Mouse (Mus musculus) left cerebral cortex, adult 8-10 months (tissue): ENCODE results near the gene Cdk17. TPM values are rescaled to one million over a fixed set of nuclear protein-coding genes. Genes with fewer than 3 reads are reported as not detected.

ENCODE experiments used
- DNase-seq, 2 experiments: peaks; one replicate each; pipeline ENCODE4 v3.0.0; 2022; ENCODE audit warnings: low spot score in 2 of 2
- total RNA-seq, 4 experiments: library from RNA; stranded (reverse); gene quantifications; 2 replicates each; pipeline ENCODE4 v1.2.4; 2022

The Cdk17 gene
- total RNA-seq, 4 experiments from 2014 or later = 212 to 264 (median 240) TPM

DNA sequence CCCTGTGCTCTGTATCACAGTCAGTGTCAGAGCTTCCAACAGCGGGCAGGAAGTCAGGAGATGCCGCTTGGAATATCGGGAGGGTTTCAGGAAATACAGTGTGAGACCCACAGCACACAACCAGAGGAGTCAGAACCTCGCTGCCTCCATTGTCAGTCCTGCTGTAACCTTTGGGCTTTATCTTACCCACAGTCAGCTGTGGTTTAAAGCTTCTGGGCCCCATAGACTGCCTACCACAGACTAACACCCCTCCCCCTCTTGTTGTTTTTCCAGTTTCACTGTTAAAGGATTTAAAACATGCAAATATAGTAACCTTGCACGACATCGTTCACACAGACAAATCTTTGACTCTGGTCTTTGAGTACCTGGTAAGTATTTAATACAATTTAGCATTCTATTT, 65.1 kb downstream of the Cdk17 start:
- no peak for DNase-seq

DNA sequence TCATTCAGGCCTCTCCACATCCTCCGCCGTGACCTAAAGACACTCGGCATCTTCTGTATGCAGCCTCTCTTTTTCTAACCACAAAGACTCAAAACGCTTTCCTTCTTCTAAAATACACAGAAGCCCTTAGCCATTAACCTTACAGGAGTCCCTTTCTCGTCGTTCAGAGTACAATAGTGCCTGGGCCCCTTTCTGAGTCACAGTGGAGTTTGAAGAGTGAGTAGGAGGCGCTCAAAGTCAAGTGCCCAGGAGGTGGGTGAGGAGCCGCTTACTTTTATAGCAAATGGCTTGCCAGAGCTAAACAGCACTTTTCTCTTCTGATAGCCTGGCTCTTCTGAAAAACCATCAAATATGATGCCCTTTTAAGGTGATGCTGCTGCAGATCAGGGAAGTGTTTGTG, 67.2 kb downstream of the Cdk17 start:
- no peak for DNase-seq

DNA sequence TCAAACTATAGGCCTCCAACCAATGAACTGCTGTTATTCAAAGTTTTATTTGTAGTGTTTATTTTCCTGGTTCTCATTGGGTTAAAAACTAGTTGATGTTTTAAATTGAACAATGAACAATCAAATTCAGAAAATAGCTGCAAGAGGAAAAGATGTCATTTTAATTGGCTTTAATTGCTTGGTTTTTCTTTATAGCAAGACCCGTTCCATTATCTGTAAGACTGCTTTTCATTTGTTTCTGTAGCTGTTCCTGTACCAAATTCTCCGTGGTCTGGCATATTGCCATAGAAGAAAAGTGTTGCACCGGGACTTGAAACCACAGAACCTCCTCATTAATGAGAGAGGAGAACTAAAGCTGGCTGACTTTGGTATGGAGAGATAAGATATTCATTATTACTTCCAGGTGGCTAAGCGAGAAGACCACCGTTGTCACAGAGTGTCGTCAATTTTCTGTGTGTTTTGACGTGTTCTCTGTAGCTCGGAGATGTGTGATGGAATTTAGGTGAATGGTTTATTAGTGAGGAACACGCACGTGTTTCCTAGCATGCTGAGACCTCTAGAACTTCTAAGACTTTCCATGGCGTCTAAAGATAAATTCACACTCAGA, 67.8 kb downstream of the Cdk17 start:
- DNase-seq = no peak

DNA sequence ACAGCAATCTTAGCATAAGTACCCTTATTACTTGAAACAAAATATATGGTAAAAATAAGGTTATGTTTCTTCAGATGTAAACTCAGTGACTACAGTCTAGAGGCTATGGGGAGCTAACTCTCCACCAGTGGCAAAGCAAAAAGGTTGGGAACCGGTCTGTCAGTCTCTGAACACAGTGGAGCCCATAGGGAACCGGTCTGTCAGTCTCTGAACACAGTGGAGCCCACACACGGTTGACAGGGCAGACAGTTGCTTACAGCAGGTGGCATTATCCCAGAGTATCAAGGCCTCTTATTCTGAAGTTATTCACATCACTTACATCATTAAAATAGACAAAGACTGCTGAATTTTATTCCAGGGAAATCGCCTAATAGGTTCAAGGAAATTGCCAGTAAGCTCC, 70.8 kb downstream of the Cdk17 start:
- no peak for DNase-seq

DNA sequence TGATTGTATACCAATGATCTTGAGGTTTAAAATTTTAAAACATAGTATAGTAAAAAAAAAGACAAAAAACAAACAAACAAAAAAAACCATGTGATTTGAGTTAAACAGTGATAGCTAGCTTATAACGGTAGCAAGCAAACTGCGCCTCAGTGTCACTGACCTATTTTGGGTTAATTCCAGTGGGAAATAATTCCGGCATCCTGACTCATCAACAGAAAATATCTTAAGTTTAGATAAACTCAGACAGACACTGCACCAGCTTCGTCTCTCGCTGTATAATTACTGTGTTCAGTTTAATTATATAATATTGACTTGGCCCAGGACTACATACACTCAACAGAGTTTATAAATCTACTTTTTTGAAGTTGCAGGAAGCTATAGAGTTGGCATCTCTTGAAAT, 71.2 kb downstream of the Cdk17 start:
- DNase-seq = no peak

DNA sequence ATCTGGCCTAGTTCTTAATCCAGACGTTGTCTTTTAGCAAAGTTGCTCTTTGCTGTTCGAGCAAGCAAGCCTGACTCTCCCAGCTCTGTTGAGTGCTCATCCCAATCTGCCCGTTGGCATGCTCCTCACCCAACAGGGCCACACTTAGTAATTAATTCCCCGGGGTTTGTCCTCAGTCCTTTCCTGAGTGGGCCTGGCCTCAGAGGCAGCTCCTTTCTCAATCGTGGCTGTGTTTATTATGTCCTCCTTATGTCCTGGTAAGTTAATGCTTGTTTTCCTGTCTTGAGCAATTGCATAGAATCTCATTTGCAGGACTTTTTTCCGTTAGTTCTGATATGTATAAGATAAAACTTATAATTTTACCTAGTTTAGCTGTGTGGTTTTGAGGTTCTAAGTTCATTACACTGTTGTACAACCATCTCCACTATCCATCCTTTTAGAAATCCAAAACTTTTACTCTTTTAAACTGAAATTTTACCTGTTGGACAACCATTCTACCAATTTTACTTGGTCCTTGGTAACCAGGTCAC, 73.1 kb downstream of the Cdk17 start:
- DNase-seq = no peak

DNA sequence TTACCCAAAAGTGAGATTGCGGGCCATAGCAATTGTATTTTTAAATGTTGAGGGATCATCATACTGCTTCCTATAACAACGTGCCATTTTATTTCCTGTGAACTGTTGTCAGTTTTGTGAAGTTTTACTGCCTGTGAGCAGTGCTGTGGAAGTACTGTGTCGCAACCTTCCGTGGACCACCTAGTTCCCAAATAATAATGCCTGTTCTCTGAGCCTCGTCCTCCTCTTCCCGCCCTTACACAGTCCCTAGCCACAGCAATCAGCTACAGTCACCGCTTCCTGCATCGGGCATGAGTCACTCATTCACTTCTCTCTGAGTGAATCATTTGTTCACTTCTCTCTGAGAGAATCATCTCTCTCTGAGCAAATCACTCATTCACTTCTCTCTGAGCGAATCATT, 74.0 kb downstream of the Cdk17 start:
- no peak for DNase-seq

DNA sequence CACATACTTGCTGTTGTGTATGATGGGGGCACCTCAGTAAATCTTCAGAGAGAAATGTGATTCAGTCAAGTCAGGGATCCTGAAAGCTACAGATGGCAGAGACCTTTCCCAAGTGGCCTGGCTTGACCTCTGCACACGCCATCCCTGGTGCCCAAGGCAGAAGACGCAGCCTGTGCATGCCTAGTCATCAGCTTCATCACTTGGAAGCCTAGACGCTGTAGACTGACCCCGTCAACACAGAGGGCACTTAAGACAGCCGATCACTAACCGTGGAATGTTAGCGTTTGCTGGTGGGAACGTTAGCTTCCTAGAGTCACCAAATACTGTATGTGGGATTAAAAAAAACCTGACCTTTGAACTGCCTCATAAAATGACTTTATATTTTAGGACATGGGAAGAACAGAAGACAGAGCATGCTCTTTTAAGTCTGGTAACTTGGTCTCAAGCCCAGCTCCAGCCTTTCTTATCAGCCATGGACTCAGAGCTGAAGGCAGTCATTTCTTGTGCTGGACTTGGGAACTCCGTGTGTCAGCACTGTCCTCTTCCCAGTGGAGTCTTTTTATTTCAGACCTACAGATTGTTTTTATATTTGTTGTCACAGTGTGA, 78.6 kb downstream of the Cdk17 start:
- DNase-seq = no peak

DNA sequence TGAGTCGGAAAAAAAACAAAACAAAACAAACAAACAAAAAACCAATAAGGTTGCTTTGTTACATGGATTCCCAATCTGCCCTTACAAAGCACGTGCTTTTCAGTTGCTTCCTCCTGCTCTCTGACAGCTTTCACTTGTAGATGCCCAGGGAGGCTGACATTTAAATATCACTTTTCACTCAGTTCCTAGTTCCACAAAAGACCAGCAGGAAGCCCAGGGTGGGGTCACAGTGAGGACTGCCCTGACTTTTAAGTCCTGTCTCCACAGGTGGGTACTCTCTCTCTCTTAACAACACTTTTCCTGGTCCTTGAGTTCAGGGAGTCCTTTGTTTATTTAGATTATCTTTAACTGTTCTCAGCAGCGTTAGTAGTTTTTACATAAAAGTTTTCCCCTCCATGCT, 81.5 kb downstream of the Cdk17 start:
- no peak for DNase-seq

DNA sequence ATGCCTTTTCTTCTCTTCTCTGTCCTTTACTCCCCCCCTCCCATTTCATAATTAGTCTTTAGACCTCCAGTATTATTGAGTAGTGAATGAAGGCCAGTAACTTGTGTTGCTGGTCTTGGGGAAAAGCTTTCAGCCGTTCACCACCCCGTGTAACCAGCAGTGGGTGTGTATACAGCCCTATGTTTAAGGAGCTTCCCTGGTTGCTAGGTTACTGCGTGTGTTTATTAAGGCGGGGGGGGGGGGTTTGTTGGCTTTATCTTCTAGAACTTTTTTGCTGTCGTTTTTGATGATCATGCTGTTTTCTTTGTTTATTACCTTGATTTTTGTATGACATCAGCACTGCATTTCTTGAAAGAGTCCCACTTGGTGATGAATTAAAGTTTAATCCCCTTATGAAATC, 82.2 kb downstream of the Cdk17 start:
- no peak for DNase-seq

DNA sequence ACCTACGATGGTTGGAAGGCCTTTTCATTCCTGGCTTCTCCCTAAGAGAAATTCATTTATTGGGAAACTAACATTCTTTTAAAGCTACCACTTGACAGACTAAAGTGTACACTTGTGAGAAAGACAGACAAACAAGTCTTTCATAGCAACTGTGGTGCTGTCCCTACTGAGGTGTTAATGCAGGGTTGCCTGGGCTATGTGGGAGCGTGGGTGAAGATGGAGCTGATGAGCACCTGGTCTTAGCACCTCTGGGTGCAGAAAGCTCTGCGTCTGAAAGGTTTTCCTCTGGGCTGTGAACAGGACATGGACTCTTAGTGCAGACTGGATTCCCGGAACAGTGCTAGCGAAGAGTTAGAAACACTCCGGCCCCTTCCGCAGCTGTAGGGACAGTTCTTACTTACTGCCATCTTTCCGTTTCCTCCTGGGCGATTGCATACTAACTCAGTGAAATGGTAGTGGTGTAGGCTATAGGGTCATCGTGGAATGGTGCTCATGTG, 83.6 kb downstream of the Cdk17 start:
- DNase-seq = no peak

DNA sequence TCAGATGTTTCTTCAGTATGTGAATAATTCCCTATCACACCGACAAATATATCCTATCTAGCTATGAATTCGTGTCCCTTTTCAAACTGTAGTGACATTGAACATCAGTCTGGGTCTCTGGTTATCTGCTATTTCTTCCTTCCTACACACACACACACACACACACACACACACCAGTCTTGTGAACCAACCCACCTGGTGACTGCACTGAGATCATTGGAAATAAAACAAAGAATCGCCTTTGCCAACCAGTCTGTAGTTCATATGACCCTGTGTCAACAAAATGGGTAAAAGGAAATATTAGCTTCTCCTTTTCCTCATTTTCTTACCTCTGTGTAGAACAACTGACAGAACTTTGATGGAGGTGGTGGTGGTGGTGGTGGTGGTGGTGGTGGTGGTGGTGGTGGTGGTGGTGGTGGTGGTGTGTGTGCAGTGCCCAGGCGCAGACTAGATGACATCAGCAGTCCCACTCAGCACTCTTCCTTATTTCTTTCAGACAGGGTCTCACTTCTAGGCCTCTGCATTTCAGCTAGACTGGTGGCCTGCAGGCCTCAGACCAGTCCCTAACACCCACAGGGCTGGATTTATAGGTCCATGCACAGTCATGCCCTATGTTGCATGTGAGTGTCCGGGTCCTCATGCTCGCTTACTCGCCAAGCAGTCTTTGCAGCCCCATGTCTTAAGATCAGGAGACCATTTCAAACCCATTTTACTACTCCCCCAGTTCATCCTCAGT, 85.7 kb downstream of the Cdk17 start:
- DNase-seq = no peak

DNA sequence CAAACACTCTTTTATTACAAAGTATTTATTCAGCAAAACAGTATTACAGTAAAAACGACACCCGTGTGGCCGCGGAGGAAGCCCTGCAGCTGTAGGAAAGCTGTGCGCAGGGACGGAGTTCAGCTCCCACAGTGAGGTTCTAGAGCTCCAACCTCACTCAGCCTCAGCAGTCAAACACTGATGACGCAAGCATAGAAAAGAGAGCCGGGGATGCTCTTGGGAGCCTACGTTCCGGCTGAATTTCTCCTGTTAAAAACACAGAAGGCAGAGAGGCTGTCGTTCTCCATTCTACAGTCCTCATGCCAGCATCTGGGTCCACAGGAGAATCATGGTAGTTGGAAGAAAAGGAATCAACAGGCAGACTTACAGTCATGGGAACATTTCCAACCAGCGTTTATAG, 86.7 kb downstream of the Cdk17 start:
- DNase-seq = no peak

DNA sequence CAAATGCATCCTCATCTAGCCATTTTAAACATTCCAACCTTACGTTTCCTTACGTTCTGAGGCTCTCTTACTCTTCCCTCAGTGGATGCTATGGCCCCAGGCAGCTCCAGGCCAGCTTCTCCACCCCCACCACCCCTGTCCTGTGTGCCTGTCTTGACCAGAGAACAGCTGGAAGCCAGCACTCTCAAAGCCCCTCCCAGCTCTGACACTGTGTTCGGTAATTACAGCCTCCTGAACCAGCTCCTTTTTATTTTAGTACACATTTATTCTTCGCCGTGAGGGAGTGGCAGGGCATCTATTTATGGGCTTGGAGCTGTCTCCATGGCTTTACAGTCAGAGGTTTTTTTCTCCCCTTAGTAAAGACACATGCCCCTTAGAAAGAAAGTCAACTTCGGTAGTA, 87.2 kb downstream of the Cdk17 start:
- DNase-seq = no peak

DNA sequence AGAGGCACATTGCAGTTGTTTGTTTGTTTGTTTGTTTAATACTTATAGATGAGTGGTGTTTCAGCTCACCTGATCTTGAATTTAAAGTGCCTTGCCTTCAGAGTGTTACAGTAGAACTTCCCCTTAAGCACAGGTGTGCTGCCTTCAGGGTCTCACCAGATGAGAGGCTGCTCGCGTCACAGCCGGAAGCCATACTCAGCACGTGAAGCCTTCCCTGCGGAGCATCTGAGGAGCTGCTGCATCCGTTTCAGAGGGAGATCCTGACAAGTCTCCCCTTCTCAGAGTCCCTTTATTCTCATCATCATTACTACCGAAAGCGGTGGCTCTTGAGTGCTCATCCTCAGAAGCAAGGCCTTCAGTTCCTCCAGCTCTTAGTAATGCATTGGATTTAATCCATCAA, 87.7 kb downstream of the Cdk17 start:
- DNase-seq = no peak

DNA sequence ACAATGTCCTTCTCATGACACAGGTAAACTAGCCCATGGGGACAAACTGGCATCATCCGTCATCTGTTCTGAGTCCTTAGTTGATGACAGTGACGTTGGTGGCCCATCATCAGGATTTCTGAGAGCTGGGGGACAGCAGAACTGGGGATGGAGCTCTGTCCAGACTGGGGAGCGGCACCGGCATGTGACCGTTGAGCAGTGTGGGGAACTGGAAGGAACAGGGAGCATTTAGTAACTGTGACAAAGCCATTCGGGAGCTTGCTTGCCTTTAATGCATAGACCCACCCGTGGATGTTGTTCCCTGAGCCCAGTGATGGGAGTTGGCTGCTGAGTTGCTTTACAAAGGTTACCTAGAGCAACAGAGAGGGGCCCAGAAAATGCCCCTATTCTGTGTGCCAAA, 89.2 kb downstream of the Cdk17 start:
- DNase-seq = no peak

DNA sequence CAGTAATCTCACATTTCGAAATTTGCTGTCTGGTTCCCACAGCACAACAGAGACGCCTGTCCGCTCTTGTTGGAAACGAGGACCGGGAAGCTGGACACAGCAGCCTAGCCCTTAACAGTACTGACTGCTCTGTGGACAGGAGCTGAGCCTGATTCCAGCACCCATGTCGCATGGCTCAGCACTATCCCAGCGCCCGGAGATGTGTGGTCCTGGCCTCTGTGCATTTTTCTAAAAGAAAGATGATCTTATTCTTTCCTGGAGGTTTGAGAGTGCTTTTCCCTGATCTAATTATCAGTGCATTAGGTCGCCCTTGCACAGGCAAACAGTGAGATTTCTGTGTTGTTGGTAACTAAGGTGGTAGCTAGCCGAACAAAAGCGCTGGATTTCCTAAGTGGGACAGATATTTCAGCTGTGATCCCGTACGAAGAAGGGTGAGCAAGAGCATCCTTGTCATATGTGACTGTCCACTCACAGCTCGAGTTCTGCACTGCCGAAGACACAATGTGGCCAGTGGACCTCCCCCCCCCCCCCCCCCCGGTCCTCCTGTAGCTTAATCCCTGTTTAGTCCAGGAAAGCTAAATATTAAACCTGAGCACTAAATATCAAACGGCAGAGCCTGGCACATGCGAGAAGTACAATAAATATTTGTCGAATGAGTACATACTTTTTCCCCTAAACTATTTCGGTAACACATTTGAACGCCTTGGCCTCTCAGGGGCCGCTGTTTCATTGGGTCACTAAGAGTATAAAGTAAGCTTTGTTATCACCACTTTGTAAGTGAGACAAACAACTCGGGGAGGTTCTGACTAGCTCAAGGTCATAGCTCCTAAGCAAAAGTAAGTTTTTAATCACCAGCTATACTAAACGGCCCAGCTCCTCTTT, 90.0 kb downstream of the Cdk17 start:
- DNase-seq = no peak

DNA sequence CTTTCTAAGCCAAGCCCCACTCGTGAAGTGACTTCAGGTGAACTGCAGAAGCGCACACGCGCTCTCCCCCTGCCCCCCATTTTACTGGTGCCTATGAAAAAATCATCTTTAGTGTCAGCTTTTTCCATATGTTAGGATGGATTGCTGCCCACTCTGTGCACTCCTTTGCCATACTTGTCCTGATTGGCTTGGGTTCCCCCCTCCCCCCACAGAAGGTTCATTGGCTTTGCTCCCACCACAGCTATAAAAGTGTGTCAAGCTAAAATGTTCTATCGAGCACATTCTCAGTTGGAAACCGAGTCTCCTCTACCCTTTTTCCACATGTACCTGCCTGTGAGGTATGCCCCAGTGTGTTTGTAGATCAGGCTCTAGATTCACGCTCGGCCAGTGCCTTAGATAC, 90.8 kb downstream of the Cdk17 start:
- no peak for DNase-seq

DNA sequence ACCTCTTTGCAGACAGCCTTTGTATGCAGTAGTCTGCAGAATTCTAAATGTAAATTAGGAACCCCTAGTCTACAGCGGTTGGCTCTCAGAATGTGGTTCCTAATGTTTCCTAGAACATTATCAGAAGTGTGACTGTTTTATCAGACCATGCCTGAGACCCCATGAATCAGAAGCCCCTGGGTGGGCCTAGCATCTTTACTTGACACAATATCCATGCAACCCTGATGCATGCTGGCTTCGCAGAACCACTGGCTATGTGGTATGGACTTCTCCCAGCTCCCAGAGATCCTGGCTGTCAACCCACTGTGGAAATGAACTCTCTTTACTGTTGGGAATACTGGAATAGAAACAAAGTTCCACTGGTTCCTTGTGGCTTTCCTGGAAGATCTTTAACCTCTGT, 92.0 kb downstream of the Cdk17 start:
- no peak for DNase-seq

DNA sequence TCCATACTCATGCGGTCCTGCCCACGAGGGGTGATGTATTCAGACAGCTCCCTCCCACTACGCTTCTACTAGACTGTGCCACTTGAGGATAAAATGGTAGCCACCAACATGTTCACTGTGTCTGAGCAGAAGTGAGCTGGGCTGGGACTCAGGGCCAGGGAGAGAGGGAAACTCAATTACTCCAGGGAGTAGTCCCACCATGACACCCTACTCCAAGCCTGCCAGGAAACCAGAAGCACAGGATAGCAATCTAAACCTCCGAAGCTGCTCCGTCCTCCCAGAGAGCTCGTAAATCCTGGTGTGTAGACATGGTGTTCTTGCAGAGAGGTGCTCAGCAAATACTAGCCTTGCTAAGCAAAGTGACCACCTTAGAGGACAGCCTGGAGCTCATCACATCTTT, 92.5 kb downstream of the Cdk17 start:
- no peak for DNase-seq

DNA sequence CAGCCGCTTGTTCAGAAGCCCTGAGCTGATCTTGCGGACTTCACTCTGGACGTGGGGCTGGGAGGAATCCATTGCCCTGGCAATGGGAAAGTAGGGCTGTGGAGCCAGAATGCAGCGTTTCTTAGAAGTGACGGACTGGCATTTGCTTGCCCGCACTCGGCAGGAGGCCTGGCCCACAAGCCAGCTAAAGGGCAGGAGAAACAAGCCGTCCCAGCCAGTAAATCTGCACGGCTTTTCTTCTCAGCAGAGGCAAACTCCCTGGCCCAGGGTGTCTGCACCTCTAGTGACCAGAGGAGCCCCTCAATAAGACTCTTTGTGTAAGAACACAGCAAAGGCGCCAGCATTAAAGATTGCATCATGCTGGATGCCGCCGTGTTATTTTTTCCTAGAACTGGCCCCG, 94.6 kb downstream of the Cdk17 start:
- no peak for DNase-seq

DNA sequence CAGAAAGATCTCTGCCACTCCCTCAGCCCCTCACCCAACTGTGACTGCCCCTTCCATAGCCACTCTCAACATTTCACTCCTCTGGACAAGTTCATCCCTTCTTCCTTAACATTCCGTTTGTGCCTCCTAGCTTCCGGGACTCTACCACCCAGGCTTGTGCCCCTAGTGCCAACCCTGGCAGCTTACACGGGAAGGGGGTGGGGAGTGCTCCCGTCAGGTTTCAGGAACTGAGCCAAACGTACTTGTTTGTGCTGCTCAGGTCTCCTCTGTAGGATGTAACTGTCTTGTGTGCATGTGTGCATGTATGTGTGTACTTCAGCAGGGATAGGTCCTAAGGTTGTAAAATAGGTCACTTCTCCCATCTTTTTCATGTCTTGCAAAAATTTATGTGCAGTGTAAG, 99.2 kb downstream of the Cdk17 start:
- no peak for DNase-seq
